Comparison of ENCODE assay signal across 8 mouse cellular contexts in genomic region chr12:9113652-9114051, GRCm38 (mm10).
DNase-seq lines count a peak whose midpoint lies in the region; ATAC-seq lines count a peak whose summit lies in the region.

No protein-coding gene starts in this region.

- no peaks in the 10 kb centered on the region for H3K36me3 ChIP-seq in intestine, embryonic 15.5 days

- H3K4me1 ChIP-seq in intestine, embryonic 15.5 days (replicated peaks), result no peaks in the 10 kb centered on the region

- H3K9ac ChIP-seq in intestine, embryonic 15.5 days, result no peak overlapping the region

- no peak overlapping the region for H3K27ac ChIP-seq in intestine, embryonic 15.5 days

- 81% methylated on average over 6 of the region's 6 CpGs for WGBS in intestine, embryonic 15.5 days

- H3K4me2 ChIP-seq in intestine, embryonic 15.5 days (replicated peaks), result no peak overlapping the region

- DNase-seq in cerebellum, adult 11 months, result peak; percentile 22
- peak; percentile 28 to 51 for DNase-seq in adrenal gland, postnatal 36 days
- DNase-seq in gastrocnemius, postnatal 4 days (ENCODE audit: low spot score in 2 of 2), result peak; percentile 28 to 63
- DNase-seq in lung, postnatal 14 days, result peak; percentile 56
- DNase-seq in thymus, postnatal 10 days (ENCODE audit: low spot score in 2 of 2), result no peak
- DNase-seq in layer of hippocampus, postnatal 36 days, result no peak

- no peak overlapping the region for H3K4me3 ChIP-seq in intestine, embryonic 15.5 days (replicated peaks)

- H3K9me3 ChIP-seq in intestine, embryonic 15.5 days, result no peaks in the 10 kb centered on the region

- H3K27me3 ChIP-seq in intestine, embryonic 15.5 days (replicated peaks), result no peaks in the 10 kb centered on the region

- no peak for ATAC-seq in cerebellum, adult (ENCODE audit: insufficient number of reproducible peaks, low FRiP score, low TSS enrichment)
- ATAC-seq in intestine, embryonic 15.5 days, result no peak

Comparison
In these comparisons a context has a peak if more than half of its experiments do, and no peak if none do; other contexts are left out.
1. DNase-seq: peak in cerebellum, adult 11 months (single experiment), adrenal gland, postnatal 36 days (2 of 2), gastrocnemius, postnatal 4 days (2 of 2) and lung, postnatal 14 days (single experiment); none in thymus, postnatal 10 days (0 of 2) and layer of hippocampus, postnatal 36 days (0 of 2).